Mouse (Mus musculus) splenic B cell, adult 2 months (primary cell): ENCODE data around the gene Pcyt2.
"Not testable (repeated sequence)": the region's sequence is repeated elsewhere in the genome, so short reads cannot be mapped to it uniquely, and the experiment has no call there.

Experiments used
- DNase-seq: peaks from one replicate; pipeline ENCODE4 v3.0.0-alpha.2; 2011; ENCODE audit warnings: low read depth, low spot score
- H3K27me3 ChIP-seq: 2 replicates; pipeline ENCODE4 v1.6.1; 2012; ENCODE audit warnings: mild to moderate bottlenecking, low read length, moderate library complexity, mixed read lengths; ENCODE audit not compliant: control insufficient read depth, poor library complexity, insufficient read depth, severe bottlenecking
- H3K36me3 ChIP-seq: 2 replicates; pipeline ENCODE4 v1.6.1; 2012; ENCODE audit warnings: mild to moderate bottlenecking, low read length, moderate library complexity, mixed read lengths; ENCODE audit not compliant: control insufficient read depth, poor library complexity, insufficient read depth, severe bottlenecking

Gene Pcyt2

GRCm38 (mm10) chr11:120612763-120613162 lies 5.0 kb downstream of the Pcyt2 start:
- Histone ChIP-seq H3K36me3 (peaks cover 4% of the 10 kb centered on the region), H3K27me3 (no peaks in the 10 kb centered on the region)
- DNase-seq: peak; percentile 82

DNA sequence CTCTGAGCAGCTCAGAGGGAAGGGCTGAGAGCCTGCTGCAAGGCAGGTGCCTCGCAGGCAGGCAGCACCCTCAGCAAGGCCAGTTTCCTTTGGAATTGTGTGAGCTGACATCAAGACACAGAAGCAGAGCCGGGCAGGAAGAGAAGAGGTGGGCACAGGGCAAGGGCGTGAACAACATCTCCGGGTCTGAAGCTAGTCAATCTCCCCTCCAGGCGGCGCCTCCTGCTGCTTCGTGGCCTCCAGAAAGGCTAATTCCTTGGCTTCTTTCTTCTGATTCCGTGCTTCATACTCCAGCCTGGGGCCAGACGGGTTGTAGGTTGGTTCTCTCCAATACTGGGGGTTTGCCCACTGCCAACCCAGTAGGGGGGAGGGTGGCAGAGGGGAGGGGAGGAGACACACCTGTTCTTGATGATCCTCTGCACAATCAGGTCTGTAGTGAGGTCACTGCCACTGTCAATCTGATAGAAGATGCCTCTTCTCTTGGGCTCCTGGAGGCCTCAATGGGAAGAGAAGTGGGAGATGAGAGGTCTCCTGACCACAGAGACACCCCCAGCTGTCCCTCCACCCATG lies 7.2 kb downstream of the Pcyt2 start:
- H3K36me3 ChIP-seq: peaks cover 4% of the 10 kb centered on the region
- DNase-seq: no peak
- no peaks in the 10 kb centered on the region for H3K27me3 ChIP-seq

GRCm38 (mm10) chr11:120609250-120609649 lies 8.5 kb downstream of the Pcyt2 start:
- DNase-seq: no peak
- no peaks in the 10 kb centered on the region for H3K27me3 ChIP-seq
- peaks cover 10% of the 10 kb centered on the region for H3K36me3 ChIP-seq

DNA sequence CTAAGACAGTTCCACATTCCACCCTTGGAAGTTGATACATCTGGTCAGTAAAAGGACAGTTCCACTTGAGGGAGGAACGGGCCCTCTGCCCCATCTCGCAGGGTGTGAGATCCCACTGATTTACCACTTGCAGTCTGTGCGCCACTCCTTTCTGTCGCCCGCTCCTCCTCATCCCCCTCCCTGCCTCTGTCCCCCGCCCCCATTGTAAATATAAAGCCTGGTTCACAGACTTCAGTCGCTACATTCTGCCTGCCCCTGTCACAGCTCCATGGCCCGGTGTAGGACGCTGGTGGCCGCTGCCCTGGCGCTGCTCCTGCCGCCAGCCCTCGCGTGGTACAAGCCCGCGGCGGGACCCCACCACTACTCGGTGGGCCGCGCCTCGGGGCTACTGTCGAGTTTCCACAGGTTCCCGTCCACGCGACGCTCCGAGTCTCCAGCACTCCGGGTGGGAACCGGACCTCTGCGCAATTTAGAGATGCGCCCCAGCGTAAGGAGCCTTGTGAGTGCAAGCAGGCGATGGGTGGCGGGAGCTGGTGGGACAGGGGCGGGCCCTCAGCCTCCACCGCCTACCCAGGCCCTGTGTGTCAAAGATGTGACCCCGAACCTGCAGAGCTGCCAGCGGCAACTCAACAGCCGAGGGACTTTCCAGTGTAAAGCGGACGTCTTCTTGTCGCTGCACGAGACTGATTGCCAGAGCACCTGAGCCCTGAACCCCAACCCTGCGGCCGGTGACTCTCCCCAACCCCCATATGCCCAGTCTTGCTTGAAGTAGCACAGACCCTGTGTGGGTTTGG lies 9.3 kb downstream of the Pcyt2 start, which contains the start of gene Npb:
Gene Npb (plus strand): TSS at position 237 of the 794 bp plus-strand sequence.
- H3K36me3 ChIP-seq: peaks cover 10% of the 10 kb centered on the region
- no peak for DNase-seq
- H3K27me3 ChIP-seq: no peaks in the 10 kb centered on the region

DNA sequence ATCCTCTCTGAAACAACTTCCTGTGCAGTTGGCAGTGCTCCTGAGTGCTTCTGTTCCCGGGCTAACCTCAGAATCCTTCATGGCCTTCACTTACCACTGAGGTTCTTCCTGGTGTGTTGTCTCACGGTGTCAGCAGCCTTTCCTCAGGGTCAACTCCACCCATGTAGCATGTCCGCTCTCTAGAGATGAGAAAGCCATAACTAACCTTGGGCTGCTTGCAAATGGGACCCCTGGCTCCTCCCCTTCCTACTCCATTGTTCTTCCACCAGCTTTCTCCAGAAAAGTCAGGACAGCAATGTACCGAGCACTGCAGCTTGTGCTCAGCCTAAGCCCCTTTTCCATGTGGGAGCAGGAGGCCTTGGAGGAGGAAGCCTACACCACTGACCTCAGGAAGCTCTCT lies 11.0 kb downstream of the Pcyt2 start:
- Histone ChIP-seq H3K36me3 (peaks cover 6% of the 10 kb centered on the region; the same call in 1 of the 2 replicates), H3K27me3 (no peaks in the 10 kb centered on the region)
- no peak for DNase-seq

- Histone ChIP-seq H3K36me3 (peaks cover 6% of the 10 kb centered on the region; the same call in 1 of the 2 replicates), H3K27me3 (no peaks in the 10 kb centered on the region)
- DNase-seq: no peak
Measured at GRCm38 (mm10) chr11:120605667-120606066, 12.1 kb downstream of the Pcyt2 start.

GRCm38 (mm10) chr11:120603545-120603944 lies 14.2 kb downstream of the Pcyt2 start:
- no peaks in the 10 kb centered on the region for H3K27me3 ChIP-seq
- DNase-seq: no peak
- peaks cover 6% of the 10 kb centered on the region for H3K36me3 ChIP-seq

DNA sequence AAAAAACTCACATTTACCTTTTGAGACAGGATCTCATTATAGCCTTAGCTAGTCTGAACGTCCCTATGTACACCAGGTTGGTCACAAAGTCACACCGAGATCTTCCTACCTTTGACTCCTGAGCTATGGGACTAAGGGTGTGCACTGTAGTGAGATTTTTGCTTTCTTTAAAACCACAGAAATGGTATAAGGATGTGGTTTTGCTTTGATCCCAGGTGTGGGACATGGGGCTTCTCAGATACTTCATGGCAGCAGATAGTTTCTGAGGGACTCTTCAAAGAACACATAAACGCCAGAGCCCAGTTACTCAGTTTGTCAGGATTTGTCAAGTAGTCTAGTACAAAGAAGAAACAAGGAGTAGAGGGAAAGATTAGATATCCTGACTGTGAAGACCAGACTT lies 17.0 kb downstream of the Pcyt2 start:
- DNase-seq: no peak
- no peaks in the 10 kb centered on the region for H3K27me3 ChIP-seq
- H3K36me3 ChIP-seq: peaks cover 7% of the 10 kb centered on the region

GRCm38 (mm10) chr11:120598990-120599549 lies 18.7 kb downstream of the Pcyt2 start:
- Histone ChIP-seq H3K36me3 (peaks cover 6% of the 10 kb centered on the region), H3K27me3 (no peaks in the 10 kb centered on the region)
- DNase-seq: no peak

- H3K36me3 ChIP-seq: peaks cover 6% of the 10 kb centered on the region
- DNase-seq: peak; percentile 98
- no peaks in the 10 kb centered on the region for H3K27me3 ChIP-seq
Measured at GRCm38 (mm10) chr11:120598283-120598989, 19.3 kb downstream of the Pcyt2 start, which contains the start of the genes Alyref and Anapc11. Gene Alyref (minus strand): TSS chr11:120598365. Gene Anapc11 (plus strand): TSS chr11:120598421.

DNA sequence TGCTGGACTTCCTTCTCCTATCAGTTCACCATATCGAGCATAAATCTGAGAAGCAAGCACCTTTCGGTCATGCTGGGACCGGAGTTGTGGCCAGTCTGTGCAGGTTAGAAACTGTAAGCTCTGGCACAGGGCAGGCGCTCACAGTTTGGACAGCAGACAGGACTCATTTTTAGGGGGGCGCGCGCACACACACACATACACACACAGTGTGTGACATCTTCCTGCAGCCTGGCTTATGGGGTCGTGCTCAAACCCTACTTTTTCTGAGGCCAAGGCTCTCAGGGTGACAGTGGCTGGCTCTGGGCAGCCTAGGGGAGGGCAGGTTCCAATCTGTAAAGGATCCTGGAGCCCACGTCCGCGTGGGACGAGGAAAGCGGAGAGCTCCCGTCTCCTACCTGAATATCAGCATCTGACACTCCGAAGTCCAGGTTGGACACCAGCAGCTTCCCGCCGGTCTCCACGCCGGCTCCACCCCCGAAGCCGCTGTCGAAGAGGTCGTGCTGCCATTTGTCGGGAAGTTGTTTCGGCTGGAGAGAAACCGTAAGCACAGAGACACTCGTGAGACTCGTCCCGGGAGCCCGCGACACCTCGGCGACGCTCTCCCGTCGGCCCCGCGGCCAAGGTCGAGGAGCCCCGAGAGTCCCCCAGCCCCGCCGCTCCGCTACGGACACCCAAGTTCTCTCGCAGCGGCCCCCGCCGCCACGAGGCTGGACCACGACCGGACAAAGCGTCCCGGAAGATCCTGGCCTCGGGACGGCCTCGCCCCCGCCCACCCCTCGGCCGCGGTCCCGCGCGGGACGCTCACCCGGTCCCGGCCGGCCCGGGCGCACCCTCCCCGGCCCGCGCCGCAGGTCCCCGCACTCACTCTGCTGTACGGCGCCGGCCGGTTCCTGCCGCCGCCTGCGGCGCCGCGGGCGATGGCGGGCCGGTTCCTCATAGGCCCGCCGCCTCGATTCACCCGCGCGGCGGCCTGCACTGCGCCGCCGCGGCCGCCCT lies 20.2 kb downstream of the Pcyt2 start:
- H3K36me3 ChIP-seq: peaks cover 6% of the 10 kb centered on the region
- no peaks in the 10 kb centered on the region for H3K27me3 ChIP-seq
- peak; percentile 30 for DNase-seq

DNA sequence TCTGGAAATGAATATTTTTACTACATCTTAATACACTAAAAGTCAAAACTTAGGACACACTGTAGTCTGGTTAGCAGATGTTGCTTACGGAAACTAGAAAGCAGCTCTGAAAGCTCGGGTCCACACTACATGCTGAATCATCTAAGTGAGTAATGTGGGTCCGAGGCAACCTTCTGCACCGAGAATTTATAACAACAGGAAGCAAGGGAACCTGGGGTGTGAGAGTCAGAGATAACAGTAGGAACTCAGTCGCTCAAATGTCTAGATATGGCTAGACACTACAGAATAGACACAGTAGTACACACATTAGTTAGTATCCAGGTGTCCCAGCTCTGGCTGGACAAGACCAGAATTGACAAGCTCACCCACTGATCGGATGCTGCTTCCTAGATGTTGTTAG lies 29.2 kb downstream of the Pcyt2 start:
- no peak for DNase-seq
- Histone ChIP-seq H3K36me3 (peaks cover 4% of the 10 kb centered on the region; the same call in 1 of the 2 replicates), H3K27me3 (no peaks in the 10 kb centered on the region)

- Histone ChIP-seq H3K36me3 (peaks cover 11% of the 10 kb centered on the region), H3K27me3 (no peaks in the 10 kb centered on the region)
- no peak for DNase-seq
Measured at GRCm38 (mm10) chr11:120583937-120584336, 33.8 kb downstream of the Pcyt2 start.

DNA sequence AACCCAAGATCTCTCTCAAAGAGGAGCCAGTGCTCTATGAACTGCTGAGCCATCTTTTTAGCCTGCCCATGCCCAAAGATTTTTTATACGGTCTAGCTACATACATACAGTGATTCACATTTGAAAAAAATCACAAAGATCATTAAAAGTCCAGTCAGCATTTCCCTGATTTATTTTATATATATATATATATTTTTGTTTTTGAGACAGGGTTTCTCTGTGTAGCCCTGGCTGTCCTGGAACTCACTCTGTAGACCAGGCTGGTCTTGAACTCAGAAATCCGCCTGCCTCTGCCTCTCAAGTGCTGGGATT lies 34.8 kb downstream of the Pcyt2 start:
- peaks cover 17% of the 10 kb centered on the region for H3K36me3 ChIP-seq
- not testable (repeated sequence) for DNase-seq, H3K27me3 ChIP-seq
